Mouse (Mus musculus) central nervous system, embryonic 11.5 days (tissue): ENCODE measurements around the gene Srsf11. TPM values are rescaled to one million over a fixed set of nuclear protein-coding genes. Genes with fewer than 3 reads are reported as not detected.

Source experiments
- polyA plus RNA-seq: library from polyadenylated mRNA; depleted of rRNA; stranded (reverse); fragments of >200 nt; gene quantifications from 2 replicates; pipeline ENCODE4 v1.2.3, GENCODE M21; 2012; rRNA removed

Srsf11 gene
- polyA plus RNA-seq, result 568 and 852 TPM in 2 replicates

DNA sequence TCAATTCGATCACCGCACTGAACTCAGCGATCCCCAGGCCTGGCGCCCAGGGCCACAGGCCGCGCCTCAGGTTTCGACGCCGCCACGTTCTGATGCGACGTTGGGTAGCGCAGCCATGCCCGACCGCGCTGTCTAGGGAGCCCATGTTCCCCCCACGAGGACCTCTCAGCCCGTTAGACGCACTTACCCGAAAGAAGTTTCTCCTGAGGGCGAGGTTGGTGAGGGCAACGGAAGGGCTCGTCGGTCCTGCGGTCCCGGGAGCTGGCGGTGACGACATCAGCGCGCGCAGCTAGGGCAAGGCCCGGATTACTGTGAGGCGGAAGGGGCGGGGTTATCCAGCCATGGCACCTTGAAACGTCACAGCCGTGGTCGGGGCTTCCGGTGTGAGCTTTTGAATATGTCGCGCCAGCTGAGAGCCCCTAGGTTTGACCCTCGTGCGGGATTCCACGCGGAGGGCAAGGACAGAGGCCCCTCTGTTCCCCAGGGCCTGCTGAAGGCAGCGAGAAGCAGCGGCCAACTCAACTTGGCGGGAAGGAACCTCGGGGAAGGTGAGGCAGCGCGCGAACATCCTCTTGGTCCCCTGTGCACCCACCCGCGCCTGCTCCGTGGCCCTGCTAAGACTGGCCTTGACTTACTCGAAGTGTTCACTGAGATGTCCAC is at the start of gene Srsf11, which contains the start of gene Lrrc40:
Srsf11 (minus strand) TSS at position 311 of the 660 bp plus-strand sequence.
Lrrc40 (plus strand) TSS at position 334 of the 660 bp plus-strand sequence.

Other genes with a start within 250 kb of the Srsf11 start
- 10.0 and 12.9 TPM in 2 replicates for gene Cth, start 111.6 kb downstream of the Srsf11 start, polyA plus RNA-seq
- 22.6 and 23.3 TPM in 2 replicates for gene Ankrd13c, start 89.4 kb downstream of the Srsf11 start, polyA plus RNA-seq
- 31.4 and 48.5 TPM in 2 replicates for gene Lrrc40, start within 50 bp of the Srsf11 start, polyA plus RNA-seq